Mouse (Mus musculus) bone marrow macrophage, adult 2 months (primary cell): ENCODE data around the gene Plaur.

Source experiments
- CTCF ChIP-seq: IDR thresholded peaks from 2 replicates; pipeline ENCODE4 v1.5.1; 2012; ENCODE audit warnings: low read depth, mild to moderate bottlenecking, low read length, moderate library complexity
- POLR2A ChIP-seq: IDR thresholded peaks from 2 replicates; pipeline ENCODE4 v1.6.1; 2012; ENCODE audit warnings: mild to moderate bottlenecking, low read depth, low read length, borderline replicate concordance

DNA sequence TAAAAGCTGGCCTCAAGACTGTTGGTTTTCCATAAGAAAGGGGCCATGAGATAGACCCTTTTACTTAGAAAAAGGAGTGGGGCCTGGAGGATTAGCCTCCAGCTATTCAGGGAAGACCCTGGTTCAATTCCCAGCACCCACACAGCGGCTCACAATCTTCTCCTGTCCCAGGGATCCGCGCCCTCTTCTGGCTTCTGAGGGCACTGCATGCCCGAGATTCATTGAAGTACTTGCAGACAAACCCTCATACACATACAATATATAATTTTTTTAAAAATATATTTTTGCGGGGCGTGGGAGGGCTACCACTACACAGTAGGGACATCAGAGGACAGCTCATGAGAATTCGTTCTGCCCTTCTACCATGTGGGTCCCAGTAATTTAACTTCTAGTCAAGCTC, 38.6 kb downstream of the Plaur start:
- TF ChIP-seq POLR2A (no peak), CTCF (no peak)
